Comparison of ENCODE assay signal across 14 mouse cellular contexts in genomic region chr5:118108794-118109440, GRCm38 (mm10). TPM values are rescaled to one million over a fixed set of nuclear protein-coding genes. Genes with fewer than 3 reads are reported as not detected.
DNase-seq lines count a peak whose midpoint lies in the region; ATAC-seq and TF ChIP-seq lines count a peak whose summit lies in the region.
"Had no signal": no experiment of that assay in that cellular context is flagged by ENCODE, and none has a peak within 500 bp of the region (broad histone marks: within the 10 kb centered on the region; RNA-seq: fewer than 3 reads in every experiment).

No protein-coding gene starts in this region.

- H3K4me2 ChIP-seq in hindbrain, embryonic 12.5 days (replicated peaks): no peak overlapping the region
- H3K4me2 ChIP-seq in neural tube, embryonic 14.5 days (ENCODE audit: low read depth, low read length): no peak overlapping the region
- H3K4me2 ChIP-seq in kidney, embryonic 16.5 days (replicated peaks; ENCODE audit: low read depth, low read length): no peak overlapping the region
- H3K4me2 ChIP-seq: liver, embryonic 15.5 days had no signal

- TF ChIP-seq POLR2A in cerebellum, adult 2 months (IDR thresholded peaks at IDR 0.05; ENCODE audit: borderline replicate concordance, insufficient read depth, low read length): no peak

- peaks cover 38% of the 10 kb centered on the region for H3K36me3 ChIP-seq in hindbrain, embryonic 12.5 days
- 0 out of 2 replicates have a peak, but pooled peaks cover 8% of the 10 kb centered on the region for H3K36me3 ChIP-seq in neural tube, embryonic 14.5 days (ENCODE audit: control insufficient read depth, insufficient read depth, low read length)
- H3K36me3 ChIP-seq in kidney, embryonic 16.5 days (ENCODE audit: insufficient read depth, low read length): peaks cover 33% of the 10 kb centered on the region

- peaks cover 63% of the 10 kb centered on the region for H3K4me1 ChIP-seq in cerebellum, adult 2 months (ENCODE audit: control insufficient read depth, insufficient read depth, low read length)
- peaks cover 16% of the 10 kb centered on the region for H3K4me1 ChIP-seq in hindbrain, embryonic 12.5 days
- H3K4me1 ChIP-seq in neural tube, embryonic 14.5 days (ENCODE audit: control insufficient read depth, insufficient read depth, low read length): peaks cover 14% of the 10 kb centered on the region
- peaks cover 6% of the 10 kb centered on the region for H3K4me1 ChIP-seq in kidney, embryonic 16.5 days (ENCODE audit: insufficient read depth, low read length)
- H3K4me1 ChIP-seq: liver, embryonic 15.5 days had no signal

- TF ChIP-seq CTCF in cerebellum, adult 2 months (IDR thresholded peaks at IDR 0.05; ENCODE audit: borderline replicate concordance, insufficient read depth, low read depth, low read length): no peak
- no peak for TF ChIP-seq CTCF in layer of hippocampus, adult 2 months (conservative IDR thresholded peaks at IDR 0.05)

- ATAC-seq in hindbrain, embryonic 12.5 days (ENCODE audit: low FRiP score): no peak
- ATAC-seq in neural tube, embryonic 14.5 days (ENCODE audit: low read depth): no peak
- ATAC-seq in kidney, embryonic 16.5 days (ENCODE audit: low FRiP score, low TSS enrichment): no peak

- H3K27ac ChIP-seq in cerebellum, adult 2 months (ENCODE audit: insufficient read depth, low read length): peak overlapping the region; percentile 87
- peak overlapping the region; percentile 83 for H3K27ac ChIP-seq in layer of hippocampus, adult 2 months
- H3K27ac ChIP-seq in hindbrain, embryonic 12.5 days: peak overlapping the region; percentile 66; the same call in 1 of the 2 replicates
- peak overlapping the region; percentile 45; the same call in 1 of the 2 replicates for H3K27ac ChIP-seq in neural tube, embryonic 14.5 days (ENCODE audit: low read depth, low read length)
- no peak overlapping the region for H3K27ac ChIP-seq in kidney, embryonic 16.5 days (ENCODE audit: low read length)
- H3K27ac ChIP-seq: liver, embryonic 15.5 days; macrophage had no signal

- peak; percentile 56 to 65 for DNase-seq in cerebellum, adult 2 months
- no peak for DNase-seq in cerebellum, postnatal 4 days (ENCODE audit: low spot score in 2 of 2)
- DNase-seq in layer of hippocampus, adult 2 months (ENCODE audit: low spot score in 2 of 2): no peak
- DNase-seq in layer of hippocampus, adult 9-10 months (ENCODE audit: low spot score): no peak
- no peak for DNase-seq in kidney, postnatal 14 days
- DNase-seq: adrenal gland, adult 8-10 months; kidney, adult 9 months had no signal

- H3K27me3 ChIP-seq in cerebellum, adult 2 months (ENCODE audit: control insufficient read depth, insufficient read depth, low read length): no peaks in the 10 kb centered on the region
- H3K27me3 ChIP-seq in hindbrain, embryonic 12.5 days: no peaks in the 10 kb centered on the region
- no peaks in the 10 kb centered on the region for H3K27me3 ChIP-seq in neural tube, embryonic 14.5 days (ENCODE audit: control insufficient read depth, insufficient read depth, low read length)
- no peaks in the 10 kb centered on the region for H3K27me3 ChIP-seq in kidney, embryonic 16.5 days (ENCODE audit: insufficient read depth, low read length)
- H3K27me3 ChIP-seq: liver, embryonic 15.5 days had no signal

- WGBS in cerebellum, adult 2 months: 46% methylated on average over 7 of the region's 7 CpGs
- 85% methylated on average over 7 of the region's 7 CpGs for WGBS in hindbrain, embryonic 12.5 days
- WGBS in neural tube, embryonic 14.5 days: 81% methylated on average over 7 of the region's 7 CpGs
- 87% methylated on average over 7 of the region's 7 CpGs for WGBS in kidney, embryonic 16.5 days

- no peak overlapping the region for H3K4me3 ChIP-seq in cerebellum, adult 2 months (replicated peaks; ENCODE audit: insufficient read depth, low read depth, low read length)
- no peak overlapping the region for H3K4me3 ChIP-seq in layer of hippocampus, adult 2 months
- no peak overlapping the region for H3K4me3 ChIP-seq in hindbrain, embryonic 12.5 days
- H3K4me3 ChIP-seq in neural tube, embryonic 14.5 days (ENCODE audit: low read depth, low read length): no peak overlapping the region
- H3K4me3 ChIP-seq in kidney, embryonic 16.5 days (ENCODE audit: low read length): no peak overlapping the region
- H3K4me3 ChIP-seq: liver, embryonic 15.5 days had no signal

- no peak overlapping the region for H3K9ac ChIP-seq in hindbrain, embryonic 12.5 days
- no peak overlapping the region for H3K9ac ChIP-seq in neural tube, embryonic 14.5 days (replicated peaks; ENCODE audit: low read depth, low read length)
- no peak overlapping the region for H3K9ac ChIP-seq in kidney, embryonic 16.5 days (replicated peaks; ENCODE audit: low read length)
- H3K9ac ChIP-seq: liver, embryonic 15.5 days had no signal

- no peaks in the 10 kb centered on the region for H3K9me3 ChIP-seq in hindbrain, embryonic 12.5 days (replicated peaks)
- H3K9me3 ChIP-seq in neural tube, embryonic 14.5 days (ENCODE audit: control insufficient read depth, low read length): no peaks in the 10 kb centered on the region
- no peaks in the 10 kb centered on the region for H3K9me3 ChIP-seq in kidney, embryonic 16.5 days (ENCODE audit: low read length)
- H3K9me3 ChIP-seq: liver, embryonic 15.5 days had no signal

RNA-seq across cellular contexts. Expression of gene Fbxw8, which starts 46.3 kb away (rescaled TPM):
- 42.8 and 46.2 TPM in 2 replicates for polyA plus RNA-seq in cerebellum, adult 2 months (2012; rRNA removed)
- total RNA-seq in layer of hippocampus, adult 2 months (2021): 10 to 100 TPM; 33.0 to 36.4 TPM
- 42.0 and 45.0 TPM in 2 replicates for polyA plus RNA-seq in hindbrain, embryonic 12.5 days (2016; fragmentation: Nextera tagmentation; extraction: Ambion mirVana)
- polyA plus RNA-seq in neural tube, embryonic 14.5 days (2014; fragmentation: Nextera tagmentation; extraction: Ambion mirVana): 16.5 and 20.4 TPM in 2 replicates
- 26.3 and 30.9 TPM in 2 replicates for polyA plus RNA-seq in kidney, embryonic 16.5 days (2015; fragmentation: Nextera tagmentation; extraction: Ambion mirVana)

RNA-seq across cellular contexts. Expression of gene Hrk, which starts 55.5 kb away (rescaled TPM):
- 3.3 and 3.4 TPM in 2 replicates for polyA plus RNA-seq in cerebellum, adult 2 months (2012; rRNA removed)
- 10 to 100 TPM; 35.1 to 38.4 TPM for total RNA-seq in layer of hippocampus, adult 2 months (2021)
- 1.8 TPM in 2 replicates for polyA plus RNA-seq in hindbrain, embryonic 12.5 days (2016; fragmentation: Nextera tagmentation; extraction: Ambion mirVana)
- 3.5 and 3.9 TPM in 2 replicates for polyA plus RNA-seq in neural tube, embryonic 14.5 days (2014; fragmentation: Nextera tagmentation; extraction: Ambion mirVana)
- polyA plus RNA-seq in kidney, embryonic 16.5 days (2015; fragmentation: Nextera tagmentation; extraction: Ambion mirVana): 0.09 and 0.17 TPM in 2 replicates
- total RNA-seq: gastrocnemius, postnatal 4 days; hematopoietic stem cell, adult 5-6 weeks had no signal
- polyA plus RNA-seq: liver, embryonic 15.5 days; macrophage had no signal

Comparison
In these comparisons a context has a peak if more than half of its experiments do, and no peak if none do; other contexts are left out.
1. DNase-seq: peak in cerebellum, adult 2 months (2 of 2); none in cerebellum, postnatal 4 days (0 of 2), layer of hippocampus, adult 2 months (0 of 2), layer of hippocampus, adult 9-10 months (single experiment) and kidney, postnatal 14 days (single experiment).